Mouse (Mus musculus) adrenal gland, postnatal 4 days (tissue): ENCODE data around the gene Fgr. TPM values are rescaled to one million over a fixed set of nuclear protein-coding genes. Genes with fewer than 3 reads are reported as not detected.
"Not testable (repeated sequence)": the region's sequence is repeated elsewhere in the genome, so short reads cannot be mapped to it uniquely, and the experiment has no call there.

Source experiments
- DNase-seq, 2 experiments: peaks; one replicate each; pipeline ENCODE4 v3.0.0; 2021 to 2022; ENCODE audit warnings: low spot score in 2 of 2, mixed read lengths in 2 of 2
- total RNA-seq, 2 experiments: library from RNA; stranded (reverse); gene quantifications; 2 replicates each; pipeline ENCODE4 v1.2.3; 2021

Gene Fgr
- total RNA-seq, 2 experiments from 2014 or later, result 1.2 to 1.5 TPM

DNA sequence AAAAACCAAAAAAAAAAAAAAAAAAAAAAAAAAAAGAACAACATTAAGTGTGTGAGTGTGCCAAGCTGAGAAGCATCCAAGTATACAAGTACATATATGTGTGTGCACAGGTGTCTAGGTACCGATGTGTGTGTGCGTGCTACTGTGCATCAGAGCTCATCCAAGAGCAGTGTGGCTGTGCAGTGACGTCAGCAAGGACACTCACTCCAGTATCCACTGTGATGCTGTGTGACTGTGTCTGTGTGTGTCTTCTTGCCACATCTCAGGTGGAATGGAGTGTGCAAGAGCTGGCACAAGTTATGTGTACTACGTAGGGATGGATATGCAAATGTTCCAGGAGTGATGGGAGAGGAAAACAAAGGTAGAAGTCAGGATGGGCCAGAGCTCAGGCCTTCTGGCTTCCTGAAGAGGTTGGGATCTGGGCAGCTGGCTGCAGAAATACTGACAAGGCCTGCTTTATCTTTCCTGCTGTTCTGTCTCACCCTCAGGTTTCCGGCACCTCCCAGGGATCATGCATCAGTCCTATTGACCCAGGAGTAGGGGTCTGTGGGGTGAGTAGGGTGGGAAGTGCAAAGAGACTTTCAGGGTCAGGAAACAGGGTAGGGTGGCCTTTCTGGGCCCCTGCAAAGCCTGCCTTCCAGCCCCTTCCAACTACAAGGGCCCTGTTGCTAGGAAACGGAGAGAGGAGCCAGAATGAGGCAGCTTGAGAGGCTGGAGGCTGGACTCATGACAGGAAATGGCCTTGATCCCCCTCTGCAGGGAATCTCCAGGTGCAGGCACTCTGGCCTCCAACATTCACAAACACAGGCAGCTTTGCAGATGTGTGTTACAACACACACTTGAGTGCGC lies 10.0 kb downstream of the Fgr start:
- no peak for DNase-seq

DNA sequence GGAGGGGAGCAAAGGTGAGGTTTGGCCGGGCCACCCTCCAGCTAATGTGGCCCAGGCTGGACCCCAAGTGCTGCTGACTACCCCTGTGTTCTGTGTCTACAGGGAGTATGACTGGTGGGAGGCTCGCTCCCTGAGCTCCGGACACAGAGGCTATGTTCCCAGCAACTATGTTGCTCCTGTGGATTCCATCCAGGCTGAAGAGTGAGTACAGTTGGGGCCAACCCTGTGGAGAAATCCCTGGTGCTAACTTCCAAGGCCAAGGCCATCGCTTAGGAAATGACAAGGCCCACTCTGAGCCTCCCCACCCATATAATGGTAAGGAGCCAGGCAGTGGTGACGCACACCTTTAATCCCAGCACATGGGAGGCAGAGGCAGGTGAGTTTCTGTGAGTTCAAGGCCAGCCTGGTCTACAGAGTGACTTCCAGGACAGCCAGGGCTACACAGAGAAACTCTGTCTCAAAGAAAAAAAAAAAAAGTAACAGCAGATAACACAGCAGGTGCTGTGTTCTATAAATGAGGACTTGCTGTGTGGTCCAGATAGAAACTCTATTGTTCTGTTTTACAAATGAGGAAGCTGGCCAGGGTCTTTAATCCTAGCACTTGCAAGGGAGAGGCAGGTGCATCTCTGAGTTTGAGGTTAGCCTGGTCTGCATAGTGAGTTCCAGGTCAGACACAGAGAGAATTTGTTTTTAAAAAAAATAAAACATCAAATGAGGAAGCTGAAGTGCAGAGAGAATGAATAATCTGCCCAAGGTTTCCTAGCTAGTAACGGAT lies 14.9 kb downstream of the Fgr start:
- DNase-seq, result no peak

DNA sequence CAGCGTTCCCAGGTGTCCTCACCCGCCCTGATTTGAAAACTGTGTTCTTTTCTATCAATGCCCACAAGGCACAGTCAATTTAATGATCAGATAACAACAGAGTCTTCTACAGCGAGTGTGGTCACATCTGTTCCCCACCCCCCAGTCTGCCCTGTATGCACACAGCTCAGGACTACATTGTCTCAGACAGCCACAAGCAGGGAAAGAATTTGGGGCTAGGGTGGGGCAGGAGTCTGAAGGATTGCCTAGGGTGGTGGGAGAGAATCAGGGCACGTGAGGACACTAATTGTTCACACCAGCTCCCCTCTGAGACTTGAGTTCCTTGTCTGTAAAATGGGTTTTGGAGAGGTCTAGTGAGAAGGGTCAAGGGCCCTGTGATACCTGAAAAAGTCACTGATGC lies 19.7 kb downstream of the Fgr start:
- no peak for DNase-seq

DNA sequence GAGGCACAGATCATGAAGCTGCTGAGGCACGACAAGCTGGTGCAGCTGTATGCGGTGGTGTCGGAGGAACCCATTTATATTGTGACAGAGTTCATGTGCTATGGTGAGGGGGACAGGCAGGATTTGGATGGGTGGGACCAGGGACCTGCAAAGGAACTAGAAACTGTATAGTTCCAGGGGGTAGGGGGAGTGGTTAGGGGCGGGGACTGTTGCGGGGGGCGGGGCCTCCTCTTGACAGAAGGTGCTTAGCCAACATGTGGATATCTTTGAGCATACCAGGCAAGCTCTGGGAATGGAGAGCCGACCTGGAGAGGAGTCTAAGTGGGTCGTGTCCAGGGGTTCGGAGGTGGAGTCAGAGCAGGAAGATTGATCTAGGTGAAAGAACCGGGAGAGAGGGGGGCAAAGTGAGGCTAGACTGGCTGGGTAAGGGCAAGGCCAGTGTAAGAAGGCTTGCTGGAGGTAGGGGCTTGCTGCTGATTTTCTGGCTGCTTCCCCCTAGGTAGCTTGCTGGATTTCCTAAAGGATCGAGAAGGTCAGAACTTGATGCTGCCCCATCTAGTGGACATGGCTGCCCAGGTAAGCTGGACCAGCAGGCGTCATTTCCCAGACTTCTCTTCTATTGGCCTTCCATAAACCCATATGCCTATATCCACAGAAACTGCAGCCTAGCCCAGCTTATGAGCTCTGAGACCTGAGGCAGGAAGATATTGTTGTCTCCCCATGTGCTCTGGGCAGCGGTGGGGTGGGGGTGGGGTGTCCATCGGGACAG lies 23.8 kb downstream of the Fgr start:
- no peak for DNase-seq

DNA sequence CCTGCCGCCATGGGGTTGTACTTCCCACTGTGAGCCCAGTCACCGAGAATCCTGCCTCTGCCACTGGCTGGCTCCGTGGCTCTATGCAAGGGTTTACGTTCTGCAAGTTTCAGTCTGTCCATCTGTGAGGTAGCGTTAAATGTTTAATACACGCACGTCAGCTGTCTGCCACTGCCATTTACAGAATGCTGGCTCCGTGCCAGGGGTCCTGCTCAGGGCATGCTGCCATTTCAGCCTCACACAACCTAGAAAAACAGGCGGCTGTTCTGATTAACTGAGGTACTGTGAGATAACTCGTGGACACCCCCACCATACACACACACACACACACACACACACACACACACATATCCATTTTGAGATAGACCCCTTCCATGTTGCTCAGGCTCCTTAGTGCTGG lies 29.0 kb downstream of the Fgr start:
- DNase-seq, result no peak

DNA sequence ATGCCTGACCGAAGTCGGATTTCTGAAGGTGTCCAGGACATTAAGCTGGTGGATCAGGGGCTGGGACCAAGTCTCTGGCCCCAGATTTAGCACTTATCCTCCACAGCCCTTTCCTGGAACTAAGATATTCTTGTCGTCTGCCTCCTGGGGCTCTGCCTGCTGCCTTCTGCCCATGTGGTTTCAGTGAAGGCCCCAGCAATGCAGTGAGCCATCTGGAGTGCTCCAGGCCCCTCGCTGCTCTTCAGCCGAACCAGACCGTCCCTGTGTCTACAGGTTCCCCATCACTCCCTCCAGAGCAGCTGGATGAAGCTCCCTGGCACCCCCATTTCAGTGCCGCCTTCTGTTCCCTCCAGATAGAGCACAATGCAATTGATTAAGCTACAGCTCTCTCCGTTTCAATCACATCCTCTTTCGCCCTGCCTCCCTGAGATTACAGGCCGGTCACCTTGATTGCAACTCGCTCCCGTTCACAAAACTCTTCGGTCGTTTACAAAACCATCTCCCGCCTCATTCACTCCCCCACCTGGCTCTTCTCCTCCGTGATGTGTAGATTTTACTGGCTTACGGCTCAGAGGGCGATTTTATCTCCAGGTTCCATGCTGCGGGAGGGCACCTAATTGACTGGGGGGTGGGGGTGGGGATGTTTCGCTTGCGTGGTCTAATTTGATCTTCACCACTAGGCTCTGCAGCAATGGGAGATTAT lies 29.6 kb downstream of the Fgr start:
- no peak for DNase-seq

DNA sequence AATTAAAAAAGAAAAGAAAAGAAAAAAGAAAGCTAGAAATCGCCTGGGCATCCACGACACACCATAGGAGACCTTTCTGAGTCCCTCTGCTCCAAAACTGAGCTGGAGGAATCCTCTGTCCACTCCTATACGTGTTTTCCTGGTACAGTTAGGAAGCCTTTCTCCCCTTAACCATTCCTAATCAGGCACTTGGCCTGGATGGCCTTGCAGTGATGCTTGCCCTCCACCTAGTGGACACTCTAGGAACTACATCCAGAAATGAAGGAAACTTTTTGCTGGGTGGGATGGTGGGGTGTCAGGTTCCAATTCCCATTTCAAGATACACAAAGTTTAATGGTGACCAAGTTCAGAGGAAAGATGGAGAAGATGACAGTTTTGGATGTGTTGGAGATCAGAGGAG lies 31.3 kb downstream of the Fgr start:
- DNase-seq, result peak in 1 of 2 experiments; percentile 64

DNA sequence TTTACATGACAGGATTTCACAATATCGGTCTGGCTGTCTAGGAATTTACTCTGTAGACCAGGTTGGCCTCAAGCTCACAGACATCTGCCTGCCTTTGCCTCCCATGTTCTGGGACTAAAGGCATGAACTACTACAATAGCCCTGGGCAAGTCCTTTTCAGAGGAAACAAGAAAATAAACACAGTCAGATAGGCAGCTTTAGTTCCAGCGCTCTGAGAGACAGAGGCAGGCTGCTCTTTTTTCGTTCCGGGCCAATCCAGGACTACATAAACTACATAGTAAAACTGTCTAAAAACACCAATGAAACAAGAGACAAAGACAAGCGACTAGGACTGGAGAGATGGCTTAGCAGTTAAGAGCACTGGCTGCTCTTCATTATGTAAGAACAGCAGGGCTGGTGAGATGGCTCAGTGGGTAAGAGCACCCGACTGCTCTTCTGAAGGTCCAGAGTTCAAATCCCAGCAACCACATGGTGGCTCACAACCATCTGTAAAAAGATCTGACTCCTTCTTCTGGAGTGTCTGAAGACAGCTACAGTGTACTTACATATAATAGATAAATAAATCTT lies 32.1 kb downstream of the Fgr start:
- not testable (repeated sequence) for DNase-seq

DNA sequence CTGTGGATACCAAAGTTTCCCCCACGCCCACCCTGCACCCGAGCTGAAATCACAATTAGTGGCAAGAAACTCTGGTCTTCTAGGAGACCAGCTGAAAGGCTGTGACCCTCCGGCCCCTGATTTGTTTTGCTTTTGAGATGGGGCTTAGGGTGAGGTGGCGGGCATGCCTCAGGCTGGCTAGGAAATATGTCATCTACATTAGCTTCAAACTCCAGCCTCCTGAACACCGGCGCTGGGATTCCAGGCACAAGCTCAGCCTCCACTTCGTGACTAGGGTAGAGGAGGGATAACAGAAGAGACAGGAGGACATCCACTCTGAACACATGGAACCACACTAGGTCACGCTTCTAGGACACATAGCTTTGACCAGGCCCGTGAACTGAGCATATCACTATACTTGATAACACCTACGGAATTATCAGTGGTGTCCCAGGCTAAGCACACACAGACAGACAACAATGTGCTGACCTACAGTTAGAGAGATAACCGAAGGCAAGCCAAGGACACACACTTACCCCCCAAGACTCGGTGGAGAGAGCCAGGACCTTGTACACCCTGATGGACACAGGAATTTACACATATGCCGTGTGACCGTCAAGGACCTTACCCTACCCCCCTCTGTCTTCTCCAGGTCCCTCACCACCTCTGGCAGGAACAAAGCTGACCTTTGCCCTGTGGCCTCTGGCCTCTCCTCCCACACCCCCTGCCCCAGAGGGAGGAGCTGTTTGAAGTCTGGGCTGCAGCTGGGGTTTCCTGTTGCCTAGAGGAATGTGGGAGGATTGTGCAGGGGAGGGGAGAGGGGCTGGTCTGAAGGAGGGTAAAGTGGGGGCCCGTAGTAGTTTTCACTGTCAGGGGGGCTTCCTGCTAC lies 33.9 kb downstream of the Fgr start:
- no peak for DNase-seq

DNA sequence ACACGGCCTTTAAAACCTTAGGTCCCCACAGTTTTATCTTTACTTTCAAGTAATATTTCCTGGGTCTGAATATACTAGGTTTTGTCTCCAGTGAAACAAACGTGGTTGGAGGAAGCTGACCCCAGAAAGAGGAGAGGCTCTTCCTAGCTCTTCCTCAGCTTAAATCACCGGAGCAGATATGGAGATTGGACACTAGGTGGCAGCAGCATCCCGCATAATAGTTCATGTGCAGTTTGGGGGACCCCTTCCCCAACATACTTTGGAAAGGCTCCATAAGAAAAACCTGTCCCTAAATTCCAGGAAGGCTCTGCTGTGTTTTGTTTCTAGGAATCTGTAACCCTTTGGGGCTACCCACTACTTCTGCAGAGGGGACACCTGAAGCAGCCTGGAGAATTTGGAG lies 35.2 kb downstream of the Fgr start:
- no peak for DNase-seq

DNA sequence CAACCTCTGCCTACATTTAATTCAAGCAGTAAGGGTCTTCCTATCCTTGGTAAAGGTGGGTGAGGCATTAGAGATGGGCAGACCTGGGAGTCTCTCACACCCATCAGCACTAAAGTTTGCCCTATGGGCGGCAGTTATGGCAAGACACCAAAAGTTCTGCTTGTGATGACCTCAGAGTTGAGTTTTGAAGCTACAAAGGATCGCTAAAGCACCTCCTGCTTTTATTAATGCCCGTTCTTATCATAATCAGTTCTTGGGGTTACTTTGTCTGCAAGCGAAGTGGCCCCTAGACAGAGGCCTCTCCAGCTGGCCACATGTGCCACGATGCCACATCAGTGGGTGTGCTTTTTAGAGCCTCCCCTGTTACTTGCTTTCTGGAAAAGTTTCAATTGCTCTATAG lies 35.8 kb downstream of the Fgr start:
- no peak for DNase-seq

DNA sequence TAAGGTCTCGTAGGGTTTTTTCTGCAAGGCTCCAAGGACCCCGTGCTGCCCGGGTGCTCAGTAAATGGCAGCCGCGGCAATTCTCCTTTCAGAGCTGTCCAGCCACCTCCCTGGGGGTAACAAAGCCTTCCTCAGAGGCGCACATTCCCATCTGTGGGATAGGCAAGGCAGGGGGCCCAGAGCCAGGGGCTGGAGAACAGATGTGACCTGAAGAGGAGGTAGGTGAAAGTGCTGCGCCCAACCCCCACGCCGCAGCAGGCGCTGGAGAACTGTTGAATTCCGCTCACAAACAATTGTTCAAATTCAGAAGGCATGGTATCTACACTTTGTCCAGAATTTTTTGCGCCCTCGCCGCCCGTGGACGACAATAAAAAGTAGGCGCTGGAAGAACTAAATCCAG lies 36.7 kb downstream of the Fgr start:
- DNase-seq, result no peak

DNA sequence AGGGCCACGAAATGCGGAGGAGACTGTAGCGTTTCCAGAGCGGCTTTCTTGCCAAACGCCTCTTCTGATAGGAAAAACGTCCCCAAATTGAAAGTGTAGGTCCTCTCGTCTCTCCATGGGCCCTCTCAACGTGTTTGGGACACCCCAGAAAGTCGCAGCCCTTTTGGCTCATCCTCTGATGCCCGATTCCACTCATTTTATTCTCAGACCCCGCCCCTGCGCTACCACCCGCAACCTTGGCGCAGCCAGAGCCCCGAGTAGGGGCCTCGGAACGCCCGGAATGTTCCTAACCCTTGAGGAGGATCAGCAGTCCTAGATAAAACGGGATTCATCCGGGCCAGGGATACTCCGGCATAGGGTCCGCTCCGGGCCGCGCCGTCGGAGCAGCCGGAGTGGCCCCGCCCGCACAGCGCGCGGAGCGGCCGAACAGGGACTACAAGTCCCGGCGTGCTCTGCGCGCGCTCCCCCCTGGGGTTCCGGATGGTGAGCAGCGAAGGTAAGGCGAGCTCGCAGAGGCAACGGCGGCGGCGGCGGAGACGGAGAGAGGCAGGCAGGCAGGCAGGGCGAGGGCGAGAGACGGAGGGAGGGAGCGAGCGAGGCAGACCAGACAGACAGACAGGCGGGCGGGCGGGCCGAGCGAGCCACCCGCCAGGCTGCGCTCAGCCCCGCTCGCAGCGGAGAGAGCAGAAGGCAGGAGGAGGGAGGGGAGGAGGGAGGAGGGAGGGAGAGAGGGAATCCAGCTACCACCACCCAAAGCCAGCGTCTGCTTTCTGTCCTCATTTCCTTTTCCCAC lies 37.3 kb downstream of the Fgr start, which contains the start of gene Ahdc1:
Ahdc1 (plus strand) TSS at position 233 of the 793 bp plus-strand sequence.
- peak; percentile 85 to 89 for DNase-seq

DNA sequence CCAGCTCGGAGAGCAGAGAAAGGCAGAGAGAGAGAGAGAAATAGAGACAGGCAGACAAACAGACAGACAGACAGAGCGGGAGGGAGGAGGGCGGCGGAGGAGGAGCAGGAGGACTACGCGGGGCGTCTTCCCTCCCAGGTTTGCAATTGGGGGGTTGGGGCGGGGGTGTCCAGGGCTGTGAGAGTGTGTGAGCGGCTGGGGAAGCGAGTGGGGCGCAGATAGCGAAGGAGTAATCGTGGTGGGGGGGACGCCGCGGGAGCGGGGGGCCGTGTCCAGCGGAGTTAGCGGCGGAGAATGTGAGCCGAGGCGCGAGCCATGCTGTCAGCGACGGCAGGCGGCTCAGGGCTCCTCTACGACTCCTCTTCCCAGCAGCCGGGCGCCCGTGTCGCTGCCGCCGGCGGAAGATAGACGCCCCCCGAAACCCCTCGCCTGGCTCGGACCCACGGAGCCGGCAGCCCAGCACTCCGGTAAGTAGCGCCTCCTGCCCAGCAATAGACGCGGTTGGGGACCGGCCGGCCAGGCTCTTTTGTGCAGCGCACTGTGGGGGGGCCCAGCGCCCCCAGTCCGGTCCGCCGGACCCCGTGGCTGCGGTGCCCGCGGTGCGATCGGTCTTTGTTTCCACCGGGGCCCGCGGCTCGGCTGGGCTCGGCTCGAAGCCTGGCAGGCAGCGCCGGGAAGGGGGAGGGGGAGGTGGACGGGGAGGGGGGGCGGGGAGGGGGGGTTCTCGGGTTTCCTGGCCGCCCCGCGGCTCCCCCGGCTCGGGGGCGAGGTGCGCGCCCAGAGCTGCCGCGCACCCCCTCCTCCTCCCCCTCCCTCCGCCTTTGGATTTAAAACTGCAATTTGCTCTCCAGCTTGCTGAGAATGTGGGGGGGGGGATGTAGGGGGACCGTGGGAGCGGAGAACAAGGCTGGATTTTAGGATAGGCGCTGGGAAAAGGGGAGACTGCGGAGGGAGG lies 38.2 kb downstream of the Fgr start:
- no peak for DNase-seq

DNA sequence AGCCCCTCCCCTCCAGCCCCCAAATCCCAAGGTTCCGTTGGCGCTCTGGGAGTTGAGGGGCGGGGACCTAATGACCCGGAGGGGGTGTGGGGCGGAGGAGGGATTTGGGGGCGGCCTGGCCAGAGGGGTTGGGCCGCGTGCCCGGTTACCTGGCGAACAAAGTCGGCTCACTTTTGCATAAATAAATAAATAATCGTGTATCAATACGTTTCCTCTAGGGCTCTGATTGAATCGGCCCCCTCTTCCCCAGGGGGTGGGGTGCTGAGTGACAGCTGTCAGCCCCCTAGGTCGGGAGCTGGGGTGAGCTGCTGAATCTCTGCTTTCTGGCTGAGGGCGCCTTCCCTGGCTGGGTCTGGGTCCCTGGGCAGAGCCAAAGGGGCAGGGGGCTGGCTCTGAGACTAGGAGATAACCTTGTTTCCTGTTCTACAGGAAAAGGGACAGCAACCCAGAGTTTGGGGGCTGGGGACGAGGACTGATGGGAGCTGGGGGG lies 38.9 kb downstream of the Fgr start:
- DNase-seq, result no peak

DNA sequence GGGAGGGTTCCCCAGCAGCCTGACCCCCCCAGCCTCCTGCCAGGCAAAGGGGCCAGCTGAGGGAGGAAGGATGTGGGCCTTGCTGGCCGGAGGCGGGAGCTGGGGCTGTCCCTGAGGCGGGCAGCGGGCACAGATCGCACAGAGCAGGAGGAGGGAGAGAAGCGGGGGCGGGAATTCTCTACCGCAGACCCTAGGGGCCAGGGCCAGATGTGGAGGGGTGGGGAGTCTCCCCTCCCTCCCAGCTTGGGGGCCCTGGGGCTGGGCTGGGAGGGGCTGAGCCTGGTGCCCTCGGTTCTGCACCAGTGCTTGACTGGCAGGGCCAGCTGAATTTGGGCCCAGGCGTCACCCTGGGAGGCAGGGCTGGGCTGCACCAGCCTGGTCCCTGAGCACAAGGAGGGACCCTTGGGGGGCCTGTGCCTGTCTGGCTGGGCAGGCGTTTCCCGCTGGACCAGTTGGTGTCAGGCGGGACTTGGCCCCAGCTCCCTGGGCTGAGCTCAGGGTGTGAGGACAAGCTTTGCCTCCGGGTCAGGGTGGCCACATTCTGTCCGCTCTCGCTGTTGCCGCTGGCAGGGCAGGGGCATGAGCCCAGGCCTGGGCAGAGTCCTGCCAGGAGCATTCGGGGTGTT lies 39.5 kb downstream of the Fgr start:
- DNase-seq, result peak in 1 of 2 experiments; percentile 49

DNA sequence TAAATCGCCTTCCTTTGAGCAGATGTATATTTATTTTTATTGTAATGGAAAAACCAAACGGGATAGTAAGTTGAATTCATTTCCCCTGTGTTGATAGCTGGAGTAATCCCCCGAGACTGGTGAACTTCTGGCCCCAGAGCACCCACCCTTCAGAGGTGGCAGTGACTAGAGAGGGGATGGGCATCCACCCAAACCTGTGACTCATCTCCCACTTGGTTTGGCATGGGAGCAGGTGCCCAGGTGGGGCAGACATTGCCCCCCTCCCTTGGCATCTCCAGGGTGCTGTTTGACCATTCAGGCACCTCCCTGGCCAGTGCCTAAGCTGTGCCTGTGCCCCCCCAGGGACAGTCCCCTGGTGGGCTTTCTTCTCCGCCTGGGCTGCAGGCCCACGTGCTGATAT lies 40.2 kb downstream of the Fgr start:
- no peak for DNase-seq
